Mouse (Mus musculus) midbrain, postnatal 0 days (tissue): ENCODE results near the gene Usp15. TPM values are rescaled to one million over a fixed set of nuclear protein-coding genes. Genes with fewer than 3 reads are reported as not detected.
A peak's percentile ranks its signal among the peaks of the same experiment; 100 is the strongest.

ENCODE experiments used
- ATAC-seq: fragments of 200-750 bp; cut with Nextera tagmentation; 2 replicates; pipeline ENCODE4 v1.8.0; 2017; ENCODE audit warnings: moderate number of reproducible peaks, mild to moderate bottlenecking, moderate TSS enrichment, moderate library complexity; ENCODE audit not compliant: low FRiP score
- DNase-seq: peaks from one replicate; pipeline ENCODE4 v3.0.0-alpha.2; 2015; ENCODE audit warnings: low spot score
- H3K27ac ChIP-seq: fragments of 300-500 bp; sonication (generic); 2 replicates; pipeline ENCODE4 v1.5.1; 2014; ENCODE audit warnings: low read depth, mild to moderate bottlenecking, low read length, mixed read lengths
- H3K27me3 ChIP-seq: fragments of 300-500 bp; sonication (generic); 2 replicates; pipeline ENCODE4 v1.6.1; 2014; ENCODE audit warnings: low read length, control low read depth, mixed read lengths; ENCODE audit not compliant: insufficient read depth
- H3K36me3 ChIP-seq: fragments of 300-500 bp; sonication (generic); 2 replicates; pipeline ENCODE4 v1.6.1; 2014; ENCODE audit warnings: low read length, control low read depth, mixed read lengths; ENCODE audit not compliant: insufficient read depth
- H3K4me1 ChIP-seq: fragments of 300-500 bp; sonication (generic); 2 replicates; pipeline ENCODE4 v1.6.1; 2014; ENCODE audit warnings: mild to moderate bottlenecking, control low read depth, antibody characterized with exemption, low read length, mixed read lengths; ENCODE audit not compliant: insufficient read depth
- H3K4me2 ChIP-seq: fragments of 300-500 bp; sonication (generic); 2 replicates; pipeline ENCODE4 v1.6.1; 2014; ENCODE audit warnings: low read depth, mild to moderate bottlenecking, low read length, mixed read lengths; ENCODE audit not compliant: poor library complexity, severe bottlenecking
- H3K4me3 ChIP-seq: fragments of 300-500 bp; sonication (generic); 2 replicates; pipeline ENCODE4 v1.5.1; 2014; ENCODE audit warnings: low read depth, mild to moderate bottlenecking, low read length, moderate library complexity
- H3K9ac ChIP-seq: fragments of 300-500 bp; sonication (generic); replicated peaks from 2 replicates; pipeline ENCODE4 v1.6.1; 2014; ENCODE audit warnings: mild to moderate bottlenecking, low read length, moderate library complexity, mixed read lengths; ENCODE audit not compliant: poor library complexity, severe bottlenecking
- H3K9me3 ChIP-seq: fragments of 300-500 bp; sonication (generic); 2 replicates; pipeline ENCODE4 v1.6.1; 2016; ENCODE audit warnings: low read length, control low read depth
- CTCF ChIP-seq: IDR thresholded peaks from 2 replicates; pipeline ENCODE4 v1.5.1; 2016; ENCODE audit warnings: antibody characterized with exemption, mild to moderate bottlenecking
- WGBS: fragments of 180-500 bp; shearing (Covaris S2); extraction: QIAGEN DNeasy Blood & Tissue Kit; methylation state at CpG from one replicate; pipeline ENCODE4 v1.1.7; 2014; 5-methylcytosine and 5-hydroxymethylcytosine counted together
- polyA plus RNA-seq: library from polyadenylated mRNA; unstranded; fragments of >200 nt; fragmentation: Nextera tagmentation; extraction: Ambion mirVana; gene quantifications from 2 replicates; pipeline ENCODE4 v1.2.1, GENCODE M21; 2015
- total RNA-seq: library from RNA; depleted of rRNA; stranded (reverse); fragments of >200 nt; gene quantifications from 2 replicates; pipeline ENCODE4 v1.2.3, GENCODE M21; 2014

Usp15 gene
- total and polyA plus RNA-seq, 2 experiments from 2014 or later: 62.0 to 65.4 TPM

- no peak for TF ChIP-seq CTCF
Observed at GRCm38 (mm10) chr10:123198183-123198582, 1.4 kb upstream of the Usp15 start.

DNA sequence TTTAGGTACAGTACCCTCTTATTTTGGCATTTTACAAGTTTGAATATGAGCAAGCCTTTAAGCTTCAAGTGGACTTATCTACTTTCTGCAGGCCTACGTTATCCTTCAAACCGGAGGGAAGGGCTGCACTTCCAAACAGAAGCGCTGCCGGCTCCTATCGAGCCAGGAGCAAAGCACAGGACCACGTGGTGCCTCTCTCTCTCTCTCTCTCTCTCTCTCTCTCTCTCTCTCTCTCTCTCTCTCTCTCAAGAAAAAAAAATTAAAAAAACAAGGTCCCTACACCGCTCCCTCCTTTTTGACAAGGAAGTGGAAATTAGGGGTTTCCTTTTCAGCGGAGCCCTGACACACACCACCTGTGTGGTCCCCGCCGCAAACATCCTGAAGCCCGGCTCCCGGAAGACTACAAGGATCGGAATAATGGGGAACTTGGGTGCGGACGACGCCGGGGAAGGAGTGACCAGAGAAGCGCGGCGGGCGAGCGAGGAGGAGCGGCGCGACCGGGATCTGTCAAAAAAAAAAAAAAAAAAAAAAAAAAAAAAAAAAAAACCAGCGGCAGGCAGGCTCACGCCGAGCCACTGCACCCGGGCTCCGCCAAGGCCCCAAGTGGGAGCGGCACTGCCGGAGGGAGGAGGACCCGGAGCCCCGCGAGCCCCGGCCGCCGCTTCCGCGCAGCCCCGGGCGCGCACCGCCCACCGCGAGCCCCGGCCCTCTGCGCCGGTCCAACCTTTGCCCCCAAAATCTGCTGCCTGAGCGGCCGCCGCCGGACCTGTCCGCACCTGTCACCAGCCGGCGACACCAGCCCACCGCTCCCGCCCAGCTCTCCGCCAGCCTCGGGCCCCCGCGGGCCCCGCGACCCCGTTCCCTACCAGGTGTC is 597 bp downstream of the Usp15 start:
- peak overlapping the region; percentile 95 for H3K4me3 ChIP-seq
- DNase-seq (peak; percentile 68), ATAC-seq (peak; percentile 73)
- peak overlapping the region; percentile 98 for H3K27ac ChIP-seq
- no peaks in the 10 kb centered on the region for H3K9me3 ChIP-seq
- H3K27me3 ChIP-seq: no peaks in the 10 kb centered on the region
- TF ChIP-seq CTCF: no peak
- peak overlapping the region; percentile 99 for H3K9ac ChIP-seq
- peaks cover 6% of the 10 kb centered on the region; the same call in 1 of the 2 replicates for H3K4me1 ChIP-seq
- peak overlapping the region; percentile 49 for H3K4me2 ChIP-seq
- WGBS: under 1% methylated on average over 58 of the region's 66 CpGs
- no peaks in the 10 kb centered on the region for H3K36me3 ChIP-seq

More at GRCm38 (mm10) chr10:123198183-123198582, 1.4 kb upstream of the Usp15 start:
- ATAC-seq (no peak), DNase-seq (no peak)
- Histone ChIP-seq H3K9me3 (no peaks in the 10 kb centered on the region), H3K27me3 (no peaks in the 10 kb centered on the region), H3K9ac (no peak overlapping the region), H3K4me3 (no peak overlapping the region), H3K4me2 (no peak overlapping the region), H3K36me3 (no peaks in the 10 kb centered on the region), H3K4me1 (peaks cover 6% of the 10 kb centered on the region; the same call in 1 of the 2 replicates), H3K27ac (no peak overlapping the region)
- WGBS: 86% methylated on average over 5 of the region's 5 CpGs

- H3K4me3 ChIP-seq: peak overlapping the region; percentile 95
- H3K9me3 ChIP-seq: no peaks in the 10 kb centered on the region
- no peaks in the 10 kb centered on the region for H3K27me3 ChIP-seq
- H3K4me2 ChIP-seq: peak overlapping the region; percentile 49
- peaks cover 6% of the 10 kb centered on the region; the same call in 1 of the 2 replicates for H3K4me1 ChIP-seq
- H3K36me3 ChIP-seq: no peaks in the 10 kb centered on the region
- WGBS: 19% methylated on average over 7 of the region's 7 CpGs
- ATAC-seq: no peak
- TF ChIP-seq CTCF: no peak
- no peak for DNase-seq
- peak overlapping the region; percentile 3; the same call in 1 of the 2 replicates for H3K9ac ChIP-seq
- 0 out of 2 replicates have a peak overlapping the region, but pooled peaks have one; percentile 98 for H3K27ac ChIP-seq
Observed at GRCm38 (mm10) chr10:123195501-123195900, 1.3 kb downstream of the Usp15 start.

DNA sequence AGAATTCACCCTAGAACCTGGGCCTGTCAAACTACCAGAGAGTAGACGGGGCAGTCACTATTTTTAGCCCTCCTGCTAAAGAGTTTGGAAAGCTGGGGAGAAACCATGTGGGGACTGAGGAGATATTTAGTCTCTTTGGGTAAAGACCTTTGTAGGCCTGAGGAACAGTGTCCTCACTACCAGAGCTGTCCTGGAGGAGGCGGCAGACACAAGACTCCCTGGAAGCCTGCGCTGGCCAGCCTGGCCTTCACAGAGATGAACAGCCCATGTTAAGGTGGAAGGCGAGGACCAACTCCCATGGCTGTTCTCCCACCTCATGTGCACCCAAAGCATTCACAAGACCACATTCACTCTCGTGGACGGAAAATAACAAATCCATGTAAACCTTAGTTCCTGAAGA is 5.8 kb downstream of the Usp15 start:
- no peaks in the 10 kb centered on the region for H3K36me3 ChIP-seq
- no peak for ATAC-seq
- WGBS: 82% methylated on average over 6 of the region's 6 CpGs

DNA sequence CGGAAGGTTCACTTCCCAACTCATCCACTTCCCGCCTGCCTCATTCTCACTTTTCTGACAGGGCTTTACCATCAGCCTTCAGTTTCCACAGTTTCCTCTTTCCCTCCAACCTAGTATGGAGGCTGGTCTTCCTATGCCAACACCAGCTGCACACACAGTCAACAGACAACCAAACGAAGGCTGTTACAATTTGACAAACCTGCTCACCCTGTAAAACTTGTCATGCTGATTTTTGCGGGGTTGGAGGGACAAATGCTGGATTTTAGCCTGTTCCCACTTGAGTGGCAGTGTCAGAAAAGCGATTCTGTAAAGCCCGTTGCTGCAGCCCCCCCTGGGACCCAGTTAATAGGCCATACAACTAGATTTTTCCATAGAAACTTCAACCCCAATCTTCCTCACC is 9.5 kb downstream of the Usp15 start:
- Histone ChIP-seq H3K27ac (no peak overlapping the region), H3K4me3 (no peak overlapping the region), H3K9me3 (no peaks in the 10 kb centered on the region), H3K9ac (no peak overlapping the region), H3K4me1 (no peaks in the 10 kb centered on the region), H3K36me3 (no peaks in the 10 kb centered on the region), H3K4me2 (no peak overlapping the region), H3K27me3 (no peaks in the 10 kb centered on the region)
- DNase-seq (no peak), ATAC-seq (no peak)
- 76% methylated on average over 6 of the region's 6 CpGs for WGBS
- TF ChIP-seq CTCF: no peak

More for the DNA sequence above, 5.8 kb downstream of the Usp15 start:
- no peak overlapping the region for H3K9ac ChIP-seq
- H3K27ac ChIP-seq: no peak overlapping the region
- no peak overlapping the region for H3K4me3 ChIP-seq
- H3K4me2 ChIP-seq: no peak overlapping the region
- H3K27me3 ChIP-seq: no peaks in the 10 kb centered on the region
- TF ChIP-seq CTCF: no peak
- peaks cover 6% of the 10 kb centered on the region; the same call in 1 of the 2 replicates for H3K4me1 ChIP-seq
- no peaks in the 10 kb centered on the region for H3K9me3 ChIP-seq
- no peak for DNase-seq

DNA sequence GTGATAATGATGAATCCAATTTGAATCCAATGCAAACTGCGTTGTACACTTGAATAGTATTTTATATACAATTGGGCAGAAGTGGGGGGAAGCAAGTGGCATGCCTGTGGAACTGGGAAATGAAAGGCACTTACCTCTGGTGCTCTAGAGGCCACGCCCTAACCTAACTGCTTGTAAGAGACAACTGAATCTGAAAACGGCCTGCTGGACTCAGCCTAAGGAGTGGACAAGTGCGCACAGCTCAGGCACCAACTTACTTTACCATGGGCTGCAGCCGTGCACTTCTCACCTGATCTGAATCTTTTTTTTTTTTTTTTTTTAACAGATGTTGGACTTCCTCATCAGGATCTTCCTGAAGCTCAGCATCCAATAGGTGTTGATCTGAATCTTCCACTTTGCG is 10.9 kb downstream of the Usp15 start:
- no peaks in the 10 kb centered on the region for H3K36me3 ChIP-seq
- H3K27ac ChIP-seq: no peak overlapping the region
- H3K9ac ChIP-seq: no peak overlapping the region
- H3K9me3 ChIP-seq: no peaks in the 10 kb centered on the region
- TF ChIP-seq CTCF: no peak
- WGBS: 89% methylated on average over 6 of the region's 6 CpGs
- H3K27me3 ChIP-seq: no peaks in the 10 kb centered on the region
- H3K4me3 ChIP-seq: no peak overlapping the region
- H3K4me2 ChIP-seq: no peak overlapping the region
- ATAC-seq (no peak), DNase-seq (no peak)
- H3K4me1 ChIP-seq: no peaks in the 10 kb centered on the region
